Mouse (Mus musculus) MEL (cell line): Measurements from ENCODE around the gene Rab34. TPM values are rescaled to one million over a fixed set of nuclear protein-coding genes. Genes with fewer than 3 reads are reported as not detected.
A peak's percentile ranks its signal among the peaks of the same experiment; 100 is the strongest.

Experiments
- DNase-seq: peaks from one replicate; pipeline ENCODE4 v3.0.0; 2011; ENCODE audit warnings: low read depth, low spot score
- H3K27ac ChIP-seq: 2 replicates; pipeline ENCODE4 v1.5.1; 2012; ENCODE audit warnings: low read depth, mild to moderate bottlenecking, control low read depth, low read length, moderate library complexity; ENCODE audit not compliant: control insufficient read depth
- H3K27me3 ChIP-seq, 2 experiments: fragments of 150-350 bp in 1 of 2; sonication (generic) in 1 of 2; 2 replicates each; pipeline ENCODE4 v1.6.1; 2012; ENCODE audit warnings: low read length in 2 of 2, mild to moderate bottlenecking in 2 of 2, improper control_type of control experiment in 1 of 2, moderate library complexity in 1 of 2; ENCODE audit not compliant: insufficient read depth in 2 of 2, control insufficient read depth in 1 of 2
- H3K36me3 ChIP-seq, 2 experiments: 2 replicates each; pipeline ENCODE4 v1.6.1; 2012 to 2014; ENCODE audit warnings: low read length in 2 of 2, improper control_type of control experiment in 1 of 2, inconsistent platforms in 1 of 2, mild to moderate bottlenecking in 1 of 2; ENCODE audit not compliant: insufficient read depth in 2 of 2, control insufficient read depth in 1 of 2
- H3K4me1 ChIP-seq, 2 experiments: fragments of 150-350 bp in 1 of 2; sonication (generic) in 1 of 2; 2 replicates each; pipeline ENCODE4 v1.6.1; 2012; ENCODE audit warnings: low read length in 2 of 2, improper control_type of control experiment in 1 of 2, mild to moderate bottlenecking in 1 of 2; ENCODE audit not compliant: insufficient read depth in 2 of 2, control insufficient read depth in 1 of 2
- H3K4me3 ChIP-seq, 2 experiments: fragments of 150-350 bp in 1 of 2; sonication (generic) in 1 of 2; 2 replicates each; pipeline ENCODE4 v1.5.1; 2012; ENCODE audit warnings: low read depth in 2 of 2, low read length in 2 of 2, mild to moderate bottlenecking in 2 of 2, moderate library complexity in 2 of 2, control low read depth in 1 of 2, improper control_type of control experiment in 1 of 2; ENCODE audit not compliant: control insufficient read depth in 1 of 2, insufficient read depth in 1 of 2
- H3K79me2 ChIP-seq: 2 replicates; pipeline ENCODE4 v1.6.1; 2012; ENCODE audit warnings: mild to moderate bottlenecking, low read length, moderate library complexity; ENCODE audit not compliant: control insufficient read depth, poor library complexity, insufficient read depth
- H3K9ac ChIP-seq: 2 replicates; pipeline ENCODE4 v1.6.1; 2012; ENCODE audit warnings: low read depth, mild to moderate bottlenecking, control low read depth, low read length, moderate library complexity; ENCODE audit not compliant: control insufficient read depth, poor library complexity, severe bottlenecking
- H3K9me3 ChIP-seq: fragments of 150-350 bp; sonication (generic); replicated peaks from 2 replicates; pipeline ENCODE4 v1.6.1; 2012; ENCODE audit warnings: mild to moderate bottlenecking, low read length, improper control_type of control experiment, moderate library complexity; ENCODE audit not compliant: insufficient read depth
- BHLHE40 ChIP-seq: IDR thresholded peaks from 2 replicates; pipeline ENCODE4 v1.6.1; 2012; ENCODE audit warnings: low read depth, mild to moderate bottlenecking, inconsistent platforms, low read length, improper control_type of control experiment, borderline replicate concordance
- CHD1 ChIP-seq: IDR thresholded peaks from 2 replicates; pipeline ENCODE4 v1.6.1; 2012; ENCODE audit warnings: low read depth, mild to moderate bottlenecking, inconsistent platforms, low read length, improper control_type of control experiment
- CHD2 ChIP-seq: IDR thresholded peaks from 2 replicates; pipeline ENCODE4 v1.6.1; 2011; ENCODE audit warnings: low read length, improper control_type of control experiment
- CTCF ChIP-seq, 3 experiments: IDR thresholded peaks in 2 of 3; conservative IDR thresholded peaks in 1 of 3; 2 replicates each; pipeline ENCODE4 v1.5.1; 2011 to 2012; ENCODE audit warnings: low read length in 3 of 3, low read depth in 2 of 3, mild to moderate bottlenecking in 2 of 3, improper control_type of control experiment in 1 of 3, inconsistent platforms in 1 of 3, mixed read lengths in 1 of 3, moderate library complexity in 1 of 3; ENCODE audit not compliant: control insufficient read depth in 1 of 3, insufficient read depth in 1 of 3, poor library complexity in 1 of 3, severe bottlenecking in 1 of 3
- E2F4 ChIP-seq: IDR thresholded peaks from 2 replicates; pipeline ENCODE4 v1.6.1; 2011; ENCODE audit warnings: low read depth, low read length, improper control_type of control experiment, borderline replicate concordance
- GATA1 ChIP-seq: IDR thresholded peaks from 2 replicates; pipeline ENCODE4 v1.6.1; 2011; ENCODE audit warnings: low read depth, low read length, improper control_type of control experiment
- HCFC1 ChIP-seq: IDR thresholded peaks from 2 replicates; pipeline ENCODE4 v1.6.1; 2012; ENCODE audit warnings: low read depth, mild to moderate bottlenecking, inconsistent platforms, low read length, improper control_type of control experiment, moderate library complexity
- KAT2A ChIP-seq: conservative IDR thresholded peaks from 2 replicates; pipeline ENCODE4 v1.6.1; 2012; ENCODE audit warnings: low read depth, low read length, improper control_type of control experiment, inconsistent platforms
- MAFK ChIP-seq: IDR thresholded peaks from 2 replicates; pipeline ENCODE4 v1.6.1; 2011; ENCODE audit warnings: low read depth, mild to moderate bottlenecking, low read length, improper control_type of control experiment, borderline replicate concordance
- MXI1 ChIP-seq: IDR thresholded peaks from 2 replicates; pipeline ENCODE4 v1.6.1; 2011; ENCODE audit warnings: mild to moderate bottlenecking, low read depth, low read length, improper control_type of control experiment
- MYB ChIP-seq: IDR thresholded peaks from 2 replicates; pipeline ENCODE4 v1.6.1; 2011; ENCODE audit warnings: mild to moderate bottlenecking, low read depth, low read length, improper control_type of control experiment
- MYC ChIP-seq: IDR thresholded peaks from 2 replicates; pipeline ENCODE4 v1.6.1; 2011; ENCODE audit warnings: low read depth, mild to moderate bottlenecking, low read length, improper control_type of control experiment, moderate library complexity
- NELFE ChIP-seq: IDR thresholded peaks from 2 replicates; pipeline ENCODE4 v1.6.1; 2011; ENCODE audit warnings: low read depth, low read length, improper control_type of control experiment
- NRF1 ChIP-seq: IDR thresholded peaks from 2 replicates; pipeline ENCODE4 v1.6.1; 2014; ENCODE audit warnings: low read depth, mild to moderate bottlenecking, inconsistent platforms, low read length, improper control_type of control experiment, moderate library complexity; ENCODE audit not compliant: poor library complexity, insufficient read depth, severe bottlenecking
- POLR2A ChIP-seq, 2 experiments: IDR thresholded peaks; 2 replicates each; pipeline ENCODE4 v1.6.1; 2011 to 2012; ENCODE audit warnings: low read length in 2 of 2, mild to moderate bottlenecking in 2 of 2, control low read depth in 1 of 2, improper control_type of control experiment in 1 of 2, low read depth in 1 of 2, moderate library complexity in 1 of 2; ENCODE audit not compliant: control insufficient read depth in 1 of 2, insufficient read depth in 1 of 2, poor library complexity in 1 of 2
- POLR2AphosphoS2 ChIP-seq: IDR thresholded peaks from 2 replicates; pipeline ENCODE4 v1.6.1; 2011; ENCODE audit warnings: low read length, improper control_type of control experiment
- POLR2AphosphoS5 ChIP-seq: IDR thresholded peaks from 2 replicates; pipeline ENCODE4 v1.6.1; 2012; ENCODE audit warnings: low read depth, borderline replicate concordance, mild to moderate bottlenecking, inconsistent platforms, low read length, moderate library complexity, mixed read lengths
- RAD21 ChIP-seq: IDR thresholded peaks from 2 replicates; pipeline ENCODE4 v1.6.1; 2011; ENCODE audit warnings: mild to moderate bottlenecking, low read depth, low read length, improper control_type of control experiment
- RCOR1 ChIP-seq: IDR thresholded peaks from 2 replicates; pipeline ENCODE4 v1.6.1; 2012; ENCODE audit warnings: low read depth, mild to moderate bottlenecking, inconsistent platforms, low read length, improper control_type of control experiment
- SMC3 ChIP-seq: IDR thresholded peaks from 2 replicates; pipeline ENCODE4 v1.6.1; 2011; ENCODE audit warnings: low read depth, low read length, improper control_type of control experiment
- TAL1 ChIP-seq: IDR thresholded peaks from 2 replicates; pipeline ENCODE4 v1.6.1; 2012; ENCODE audit warnings: mild to moderate bottlenecking, inconsistent platforms, low read length, moderate library complexity, mixed read lengths
- UBTF ChIP-seq: IDR thresholded peaks from 2 replicates; pipeline ENCODE4 v1.6.1; 2012; ENCODE audit warnings: low read depth, mild to moderate bottlenecking, inconsistent platforms, low read length, improper control_type of control experiment, moderate library complexity, borderline replicate concordance; ENCODE audit not compliant: insufficient read depth
- ZMIZ1 ChIP-seq: IDR thresholded peaks from 2 replicates; pipeline ENCODE4 v1.6.1; 2012; ENCODE audit warnings: low read depth, mild to moderate bottlenecking, inconsistent platforms, low read length, improper control_type of control experiment, moderate library complexity
- ZNF384 ChIP-seq: IDR thresholded peaks from 2 replicates; pipeline ENCODE4 v1.6.1; 2012; ENCODE audit warnings: low read depth, mild to moderate bottlenecking, inconsistent platforms, low read length, improper control_type of control experiment
- polyA plus RNA-seq, 2 experiments: library from polyadenylated mRNA; stranded (reverse) in 1 of 2; unstranded in 1 of 2; fragments of >175 nt in 1 of 2; fragments of >200 nt in 1 of 2; gene quantifications; 2 replicates each; pipeline versions ENCODE4 v1.2.1 to v1.2.4; 2012; ENCODE audit warnings: low replicate concordance in 2 of 2, low read depth in 1 of 2; ENCODE audit not compliant: insufficient read length in 2 of 2, insufficient read depth in 1 of 2, missing spikeins in 1 of 2
- total RNA-seq: library from RNA; depleted of rRNA; stranded (reverse); fragments of 300-350 nt; gene quantifications from 2 replicates; pipeline ENCODE4 v1.2.3, GENCODE M21; 2012

The Rab34 gene
- total and polyA plus RNA-seq, 3 experiments, result 20.8 to 42.9 TPM; not detected in 1

- TF ChIP-seq POLR2A (IDR thresholded peaks at IDR 0.05; ENCODE audit: control insufficient read depth in 1 of 2, insufficient read depth in 1 of 2, low read depth in 1 of 2, low read length in 2 of 2, poor library complexity in 1 of 2) (peak; percentile 34 to 53; a peak in 2 of 4 replicates), CHD1 (no peak), TAL1 (no peak), BHLHE40 (peak; percentile 47; the same call in 1 of the 2 replicates), HCFC1 (peak; percentile 71; the same call in 1 of the 2 replicates), RCOR1 (peak; percentile 41; the same call in 1 of the 2 replicates), MAFK (no peak), MYC (peak; percentile 78; the same call in 1 of the 2 replicates), ZNF384 (no peak), GATA1 (no peak)
These were observed 9.3 kb upstream of the Rab34 start (continued) for GRCm38 (mm10) chr11:78178859-78179437.

GRCm38 (mm10) chr11:78179438-78179999 is 8.7 kb upstream of the Rab34 start:
- peak overlapping the region; percentile 96 for H3K27ac ChIP-seq

More at GRCm38 (mm10) chr11:78179438-78179999, 8.7 kb upstream of the Rab34 start:
- peak overlapping the region; percentile 43 to 81 for H3K4me3 ChIP-seq
- no peaks in the 10 kb centered on the region for H3K9me3 ChIP-seq
- peaks cover 4 to 19% of the 10 kb centered on the region in 2 experiments; a peak in 3 of 4 replicates for H3K4me1 ChIP-seq
- H3K36me3 ChIP-seq, result peaks cover 12 to 34% of the 10 kb centered on the region in 2 experiments
- peak; percentile 82 for DNase-seq
- H3K79me2 ChIP-seq, result peaks cover 32% of the 10 kb centered on the region
- TF ChIP-seq UBTF (no peak), ZMIZ1 (peak; percentile 69), POLR2A (IDR thresholded peaks at IDR 0.05; ENCODE audit: control insufficient read depth in 1 of 2, insufficient read depth in 1 of 2, low read depth in 1 of 2, low read length in 2 of 2, poor library complexity in 1 of 2) (peak in 1 of 2 experiments; percentile 51; a peak in 1 of 4 replicates), GATA1 (peak; percentile 65; the same call in 1 of the 2 replicates), TAL1 (peak; percentile 11; the same call in 1 of the 2 replicates), MYB (no peak), RAD21 (no peak), POLR2AphosphoS5 (peak; percentile 27; the same call in 1 of the 2 replicates), CTCF (IDR thresholded peaks at IDR 0.05 in 2 of 3, conservative IDR thresholded peaks at IDR 0.05 in 1 of 3; ENCODE audit: control insufficient read depth in 1 of 3, insufficient read depth in 1 of 3, low read depth in 2 of 3, low read length in 3 of 3, poor library complexity in 1 of 3, severe bottlenecking in 1 of 3) (no peak), KAT2A (no peak), POLR2AphosphoS2 (peak; percentile 71), SMC3 (peak; percentile 35), RCOR1 (0 out of 2 replicates have a peak, but pooled peaks have one; percentile 49), NELFE (no peak; the same call in 1 of the 2 replicates), CHD1 (no peak), NRF1 (no peak), MAFK (no peak), CHD2 (no peak; the same call in 1 of the 2 replicates), MXI1 (peak; percentile 8; the same call in 1 of the 2 replicates), E2F4 (no peak)
- H3K9ac ChIP-seq, result peak overlapping the region; percentile 89
- no peaks in the 10 kb centered on the region for H3K27me3 ChIP-seq
